Mouse (Mus musculus) embryonic facial prominence, embryonic 14.5 days (tissue): ENCODE data around the gene Iqschfp. TPM values are rescaled to one million over a fixed set of nuclear protein-coding genes. Genes with fewer than 3 reads are reported as not detected.

ENCODE experiments used
- ATAC-seq: fragments of 200-750 bp; cut with Nextera tagmentation; 2 replicates; pipeline ENCODE4 v1.8.0; 2017; ENCODE audit warnings: low read depth, moderate number of reproducible peaks, moderate TSS enrichment
- DNase-seq: peaks from one replicate; pipeline ENCODE4 v3.0.0-alpha.2; 2015; ENCODE audit warnings: low spot score
- H3K27ac ChIP-seq: fragments of 300-500 bp; sonication (generic); replicated peaks from 2 replicates; pipeline ENCODE4 v1.5.1; 2014; ENCODE audit warnings: low read depth, mild to moderate bottlenecking, low read length, moderate library complexity
- H3K27me3 ChIP-seq: fragments of 300-500 bp; sonication (generic); replicated peaks from 2 replicates; pipeline ENCODE4 v1.6.1; 2014; ENCODE audit warnings: low read length; ENCODE audit not compliant: control insufficient read depth, insufficient read depth
- H3K36me3 ChIP-seq: fragments of 300-500 bp; sonication (generic); 2 replicates; pipeline ENCODE4 v1.6.1; 2014; ENCODE audit warnings: low read length, mixed read lengths; ENCODE audit not compliant: control insufficient read depth, insufficient read depth
- H3K4me1 ChIP-seq: fragments of 300-500 bp; sonication (generic); 2 replicates; pipeline ENCODE4 v1.6.1; 2014; ENCODE audit warnings: antibody characterized with exemption, low read length; ENCODE audit not compliant: control insufficient read depth, insufficient read depth
- H3K4me2 ChIP-seq: fragments of 300-500 bp; sonication (generic); 2 replicates; pipeline ENCODE4 v1.6.1; 2014; ENCODE audit warnings: low read depth, mild to moderate bottlenecking, low read length, moderate library complexity, mixed read lengths
- H3K4me3 ChIP-seq: fragments of 300-500 bp; sonication (generic); 2 replicates; pipeline ENCODE4 v1.5.1; 2014; ENCODE audit warnings: low read depth, mild to moderate bottlenecking, low read length
- H3K9ac ChIP-seq: fragments of 300-500 bp; sonication (generic); 2 replicates; pipeline ENCODE4 v1.6.1; 2014; ENCODE audit warnings: low read depth, mild to moderate bottlenecking, low read length, moderate library complexity, mixed read lengths
- H3K9me3 ChIP-seq: fragments of 300-500 bp; sonication (generic); 2 replicates; pipeline ENCODE4 v1.6.1; 2016; ENCODE audit warnings: low read length; ENCODE audit not compliant: control insufficient read depth
- WGBS: fragments of 180-500 bp; shearing (Covaris S2); extraction: QIAGEN DNeasy Blood & Tissue Kit; methylation state at CpG from one replicate; pipeline ENCODE4 v1.1.7; 2014; 5-methylcytosine and 5-hydroxymethylcytosine counted together
- polyA plus RNA-seq: library from polyadenylated mRNA; unstranded; fragments of >200 nt; fragmentation: Nextera tagmentation; extraction: Ambion mirVana; gene quantifications from 2 replicates; pipeline ENCODE4 v1.2.1, GENCODE M21; 2014

Iqschfp gene
- polyA plus RNA-seq, 1 experiment from 2014 or later, result 1.2 TPM

GRCm38 (mm10) chr3:68042951-68043350 is 150.9 kb downstream of the Iqschfp start:
- Histone ChIP-seq H3K4me1 (no peaks in the 10 kb centered on the region), H3K27me3 (no peaks in the 10 kb centered on the region; the same call in 1 of the 2 replicates), H3K27ac (no peak overlapping the region), H3K4me3 (no peak overlapping the region), H3K36me3 (no peaks in the 10 kb centered on the region), H3K9ac (no peak overlapping the region), H3K9me3 (no peaks in the 10 kb centered on the region), H3K4me2 (no peak overlapping the region)
- no peak for ATAC-seq
- WGBS, result 86% methylated on average over 2 of the region's 2 CpGs
- DNase-seq, result no peak

- peak; percentile 86 for DNase-seq
- no peak overlapping the region for H3K4me3 ChIP-seq
- ATAC-seq, result no peak
- H3K27ac ChIP-seq, result no peak overlapping the region
- H3K36me3 ChIP-seq, result no peaks in the 10 kb centered on the region
- H3K4me2 ChIP-seq, result no peak overlapping the region
- H3K4me1 ChIP-seq, result no peaks in the 10 kb centered on the region
- no peaks in the 10 kb centered on the region; the same call in 1 of the 2 replicates for H3K27me3 ChIP-seq
- no peak overlapping the region for H3K9ac ChIP-seq
- 50% methylated on average over 9 of the region's 9 CpGs for WGBS
- no peaks in the 10 kb centered on the region for H3K9me3 ChIP-seq
These were observed 153.7 kb downstream of the Iqschfp start for GRCm38 (mm10) chr3:68045475-68046416.

GRCm38 (mm10) chr3:68053538-68053937 is 161.5 kb downstream of the Iqschfp start:
- WGBS, result 48% methylated on average over 2 of the region's 2 CpGs
- no peak for ATAC-seq
- peak; percentile 30 for DNase-seq

GRCm38 (mm10) chr3:68055071-68055470 is 163.0 kb downstream of the Iqschfp start:
- 59% methylated on average over 13 of the region's 13 CpGs for WGBS
- H3K4me3 ChIP-seq, result no peak overlapping the region
- no peaks in the 10 kb centered on the region for H3K4me1 ChIP-seq
- H3K9me3 ChIP-seq, result no peaks in the 10 kb centered on the region
- H3K27me3 ChIP-seq, result 0 out of 2 replicates have a peak, but pooled peaks cover 8% of the 10 kb centered on the region
- DNase-seq, result no peak
- ATAC-seq, result no peak
- H3K27ac ChIP-seq, result no peak overlapping the region
- no peak overlapping the region for H3K9ac ChIP-seq
- no peaks in the 10 kb centered on the region for H3K36me3 ChIP-seq
- no peak overlapping the region for H3K4me2 ChIP-seq

More at GRCm38 (mm10) chr3:68053538-68053937, 161.5 kb downstream of the Iqschfp start:
- Histone ChIP-seq H3K4me3 (no peak overlapping the region), H3K36me3 (no peaks in the 10 kb centered on the region), H3K9me3 (no peaks in the 10 kb centered on the region), H3K27me3 (0 out of 2 replicates have a peak, but pooled peaks cover 8% of the 10 kb centered on the region), H3K9ac (no peak overlapping the region), H3K4me1 (no peaks in the 10 kb centered on the region), H3K4me2 (no peak overlapping the region), H3K27ac (no peak overlapping the region)

- no peak overlapping the region for H3K27ac ChIP-seq
- no peak overlapping the region for H3K9ac ChIP-seq
- ATAC-seq (no peak), DNase-seq (peak; percentile 80)
- no peaks in the 10 kb centered on the region for H3K36me3 ChIP-seq
- H3K4me1 ChIP-seq, result no peaks in the 10 kb centered on the region
- 53% methylated on average over 23 of the region's 23 CpGs for WGBS
- no peaks in the 10 kb centered on the region for H3K9me3 ChIP-seq
- 0 out of 2 replicates have a peak, but pooled peaks cover 8% of the 10 kb centered on the region for H3K27me3 ChIP-seq
- H3K4me2 ChIP-seq, result peak overlapping the region; percentile 38
- peak overlapping the region; percentile 26 for H3K4me3 ChIP-seq
These were observed 164.6 kb downstream of the Iqschfp start for GRCm38 (mm10) chr3:68056373-68057275.

GRCm38 (mm10) chr3:68059162-68059800 is 167.2 kb downstream of the Iqschfp start:
- H3K4me3 ChIP-seq, result no peak overlapping the region
- no peak overlapping the region for H3K4me2 ChIP-seq
- no peak for DNase-seq
- H3K36me3 ChIP-seq, result no peaks in the 10 kb centered on the region
- no peaks in the 10 kb centered on the region for H3K4me1 ChIP-seq
- no peak overlapping the region for H3K27ac ChIP-seq
- H3K9me3 ChIP-seq, result no peaks in the 10 kb centered on the region
- peak; percentile 53; the same call in 1 of the 2 replicates for ATAC-seq
- 0 out of 2 replicates have a peak, but pooled peaks cover 8% of the 10 kb centered on the region for H3K27me3 ChIP-seq
- H3K9ac ChIP-seq, result no peak overlapping the region
- WGBS, result 49% methylated on average over 2 of the region's 2 CpGs

- no peaks in the 10 kb centered on the region for H3K36me3 ChIP-seq
- 20% methylated on average over 12 of the region's 12 CpGs for WGBS
- no peaks in the 10 kb centered on the region for H3K9me3 ChIP-seq
- no peak within 1 kb of the TSS for H3K27ac ChIP-seq
- no peak within 1 kb of the TSS for H3K4me2 ChIP-seq
- H3K4me3 ChIP-seq, result no peak within 1 kb of the TSS
- ATAC-seq (0 out of 2 replicates have a peak, but pooled peaks have one; percentile 26), DNase-seq (peak; percentile 85)
- H3K4me1 ChIP-seq, result no peaks in the 10 kb centered on the region
- no peaks in the 10 kb centered on the region for H3K27me3 ChIP-seq
- no peak within 1 kb of the TSS for H3K9ac ChIP-seq
These were observed 172.7 kb downstream of the Iqschfp start, which contains the start of gene Schip1 for GRCm38 (mm10) chr3:68064731-68065130. TSS of gene Schip1 (plus strand) at chr3:68064802.
